Comparison of ENCODE assay signal across 13 mouse cellular contexts in genomic region chr12:40838940-40839339, GRCm38 (mm10).
DNase-seq lines count a peak whose midpoint lies in the region; ATAC-seq and TF ChIP-seq lines count a peak whose summit lies in the region.
"Had no signal": no experiment of that assay in that cellular context is flagged by ENCODE, and none has a peak within 500 bp of the region (broad histone marks: within the 10 kb centered on the region; RNA-seq: fewer than 3 reads in every experiment).

No protein-coding gene starts in this region.

- 0 out of 2 replicates have a peak, but pooled peaks cover 3% of the 10 kb centered on the region for H3K36me3 ChIP-seq in embryonic facial prominence, embryonic 14.5 days (ENCODE audit: control insufficient read depth, insufficient read depth, low read length)
- peaks cover 7% of the 10 kb centered on the region for H3K36me3 ChIP-seq in embryonic facial prominence, embryonic 10.5 days (replicated peaks)
- no peaks in the 10 kb centered on the region for H3K36me3 ChIP-seq in kidney, adult 2 months (ENCODE audit: control insufficient read depth, insufficient read depth, low read length)
- H3K36me3 ChIP-seq in kidney, embryonic 16.5 days (ENCODE audit: insufficient read depth, low read length): no peaks in the 10 kb centered on the region
- peaks cover 23% of the 10 kb centered on the region for H3K36me3 ChIP-seq in midbrain, embryonic 14.5 days (ENCODE audit: control insufficient read depth, insufficient read depth, low read length)
- H3K36me3 ChIP-seq in midbrain, embryonic 13.5 days: peaks cover 22% of the 10 kb centered on the region
- H3K36me3 ChIP-seq: embryonic facial prominence, embryonic 12.5 days had no signal

- H3K9me3 ChIP-seq in embryonic facial prominence, embryonic 14.5 days (ENCODE audit: control insufficient read depth, low read length): no peaks in the 10 kb centered on the region
- no peaks in the 10 kb centered on the region for H3K9me3 ChIP-seq in embryonic facial prominence, embryonic 10.5 days
- H3K9me3 ChIP-seq in kidney, embryonic 16.5 days (ENCODE audit: low read length): no peaks in the 10 kb centered on the region
- H3K9me3 ChIP-seq in midbrain, embryonic 14.5 days (ENCODE audit: control insufficient read depth, low read length): no peaks in the 10 kb centered on the region
- H3K9me3 ChIP-seq in midbrain, embryonic 13.5 days: no peaks in the 10 kb centered on the region
- H3K9me3 ChIP-seq: embryonic facial prominence, embryonic 12.5 days; megakaryocyte, embryonic 14.5 days had no signal

- peak; percentile 63 for DNase-seq in embryonic facial prominence, embryonic 14.5 days (ENCODE audit: low spot score)
- DNase-seq in embryonic facial prominence, embryonic 10.5 days (ENCODE audit: low spot score): no peak
- peak; percentile 22 for DNase-seq in kidney, adult 2 months
- peak; percentile 38 for DNase-seq in midbrain, embryonic 14.5 days
- peak; percentile 30 for DNase-seq in lung, postnatal 14 days
- no peak for DNase-seq in embryo, embryonic 10.5 days (ENCODE audit: low spot score)
- DNase-seq: gastrocnemius, postnatal 25 days; kidney, adult 11 months; thymus, adult 2 months had no signal

- 0 out of 2 replicates have a peak, but pooled peaks cover 7% of the 10 kb centered on the region for H3K4me1 ChIP-seq in embryonic facial prominence, embryonic 14.5 days (ENCODE audit: control insufficient read depth, insufficient read depth, low read length)
- no peaks in the 10 kb centered on the region for H3K4me1 ChIP-seq in embryonic facial prominence, embryonic 10.5 days
- H3K4me1 ChIP-seq in kidney, adult 2 months (ENCODE audit: control insufficient read depth, insufficient read depth, low read length): no peaks in the 10 kb centered on the region
- H3K4me1 ChIP-seq in kidney, embryonic 16.5 days (ENCODE audit: insufficient read depth, low read length): no peaks in the 10 kb centered on the region
- peaks cover 4% of the 10 kb centered on the region; the same call in 1 of the 2 replicates for H3K4me1 ChIP-seq in midbrain, embryonic 14.5 days (ENCODE audit: control insufficient read depth, insufficient read depth, low read length)
- peaks cover 17% of the 10 kb centered on the region for H3K4me1 ChIP-seq in midbrain, embryonic 13.5 days (replicated peaks)
- H3K4me1 ChIP-seq: embryonic facial prominence, embryonic 12.5 days; megakaryocyte, embryonic 14.5 days had no signal

- no peak overlapping the region for H3K4me2 ChIP-seq in embryonic facial prominence, embryonic 14.5 days (ENCODE audit: low read depth, low read length)
- no peak overlapping the region for H3K4me2 ChIP-seq in kidney, embryonic 16.5 days (replicated peaks; ENCODE audit: low read depth, low read length)
- H3K4me2 ChIP-seq in midbrain, embryonic 14.5 days (ENCODE audit: low read length): no peak overlapping the region
- no peak overlapping the region for H3K4me2 ChIP-seq in midbrain, embryonic 13.5 days (replicated peaks)
- H3K4me2 ChIP-seq: embryonic facial prominence, embryonic 12.5 days had no signal

- H3K27ac ChIP-seq in embryonic facial prominence, embryonic 14.5 days (replicated peaks; ENCODE audit: low read depth, low read length): no peak overlapping the region
- H3K27ac ChIP-seq in embryonic facial prominence, embryonic 10.5 days (replicated peaks): no peak overlapping the region
- H3K27ac ChIP-seq in kidney, adult 2 months (ENCODE audit: insufficient read depth, low read depth, low read length): no peak overlapping the region
- no peak overlapping the region for H3K27ac ChIP-seq in kidney, embryonic 16.5 days (ENCODE audit: low read length)
- 0 out of 2 replicates have a peak overlapping the region, but pooled peaks have one; percentile 37 for H3K27ac ChIP-seq in midbrain, embryonic 14.5 days (replicated peaks; ENCODE audit: low read depth, low read length)
- no peak overlapping the region for H3K27ac ChIP-seq in midbrain, embryonic 13.5 days
- H3K27ac ChIP-seq: embryonic facial prominence, embryonic 12.5 days had no signal

- H3K27me3 ChIP-seq in embryonic facial prominence, embryonic 14.5 days (replicated peaks; ENCODE audit: control insufficient read depth, insufficient read depth, low read length): no peaks in the 10 kb centered on the region
- H3K27me3 ChIP-seq in embryonic facial prominence, embryonic 10.5 days (replicated peaks; ENCODE audit: low read depth, poor library complexity, severe bottlenecking): peaks cover 5% of the 10 kb centered on the region
- H3K27me3 ChIP-seq in kidney, adult 2 months (replicated peaks; ENCODE audit: control insufficient read depth, insufficient read depth, low read length): no peaks in the 10 kb centered on the region
- no peaks in the 10 kb centered on the region for H3K27me3 ChIP-seq in kidney, embryonic 16.5 days (ENCODE audit: insufficient read depth, low read length)
- H3K27me3 ChIP-seq in midbrain, embryonic 14.5 days (ENCODE audit: control insufficient read depth, insufficient read depth, low read length): no peaks in the 10 kb centered on the region
- no peaks in the 10 kb centered on the region for H3K27me3 ChIP-seq in midbrain, embryonic 13.5 days
- H3K27me3 ChIP-seq: embryonic facial prominence, embryonic 12.5 days; megakaryocyte, embryonic 14.5 days had no signal

- no peak overlapping the region for H3K9ac ChIP-seq in embryonic facial prominence, embryonic 14.5 days (ENCODE audit: low read depth, low read length)
- no peak overlapping the region for H3K9ac ChIP-seq in kidney, embryonic 16.5 days (replicated peaks; ENCODE audit: low read length)
- H3K9ac ChIP-seq in midbrain, embryonic 14.5 days (replicated peaks; ENCODE audit: low read length): no peak overlapping the region
- no peak overlapping the region for H3K9ac ChIP-seq in midbrain, embryonic 13.5 days (replicated peaks)
- H3K9ac ChIP-seq: embryonic facial prominence, embryonic 12.5 days had no signal

- no peak for ATAC-seq in embryonic facial prominence, embryonic 14.5 days (ENCODE audit: low read depth)
- ATAC-seq in kidney, embryonic 16.5 days (ENCODE audit: low FRiP score, low TSS enrichment): no peak
- ATAC-seq in midbrain, embryonic 14.5 days (ENCODE audit: low FRiP score, low TSS enrichment): no peak
- no peak for ATAC-seq in midbrain, embryonic 13.5 days

- WGBS in embryonic facial prominence, embryonic 14.5 days: 72% methylated on average over 5 of the region's 5 CpGs
- WGBS in embryonic facial prominence, embryonic 10.5 days: 91% methylated on average over 5 of the region's 5 CpGs
- 83% methylated on average over 5 of the region's 5 CpGs for WGBS in kidney, adult 2 months
- WGBS in kidney, embryonic 16.5 days: 84% methylated on average over 5 of the region's 5 CpGs
- 90% methylated on average over 5 of the region's 5 CpGs for WGBS in midbrain, embryonic 14.5 days
- 93% methylated on average over 5 of the region's 5 CpGs for WGBS in midbrain, embryonic 13.5 days

- no peak overlapping the region for H3K4me3 ChIP-seq in embryonic facial prominence, embryonic 14.5 days (ENCODE audit: low read depth, low read length)
- no peak overlapping the region for H3K4me3 ChIP-seq in embryonic facial prominence, embryonic 10.5 days
- H3K4me3 ChIP-seq in kidney, adult 2 months (ENCODE audit: insufficient read depth, low read depth, low read length): no peak overlapping the region
- H3K4me3 ChIP-seq in kidney, embryonic 16.5 days (ENCODE audit: low read length): no peak overlapping the region
- H3K4me3 ChIP-seq in midbrain, embryonic 14.5 days (replicated peaks; ENCODE audit: low read depth, low read length): no peak overlapping the region
- no peak overlapping the region for H3K4me3 ChIP-seq in midbrain, embryonic 13.5 days (replicated peaks)
- H3K4me3 ChIP-seq: embryonic facial prominence, embryonic 12.5 days; megakaryocyte, embryonic 14.5 days had no signal

- TF ChIP-seq CTCF in kidney, adult 2 months (conservative IDR thresholded peaks at IDR 0.05; ENCODE audit: insufficient read depth, insufficient read length, low read depth, low read length): no peak

- TF ChIP-seq POLR2A in kidney, adult 2 months (IDR thresholded peaks at IDR 0.05; ENCODE audit: low read depth, low read length): no peak

Comparison
In these comparisons a context has a peak if more than half of its experiments do, and no peak if none do; other contexts are left out.
1. DNase-seq: peak in embryonic facial prominence, embryonic 14.5 days (single experiment), kidney, adult 2 months (single experiment), midbrain, embryonic 14.5 days (single experiment) and lung, postnatal 14 days (single experiment); none in embryonic facial prominence, embryonic 10.5 days (single experiment) and embryo, embryonic 10.5 days (single experiment).